Mouse (Mus musculus) kidney, embryonic 16.5 days (tissue): ENCODE measurements around the gene Prss41. TPM values are rescaled to one million over a fixed set of nuclear protein-coding genes. Genes with fewer than 3 reads are reported as not detected.

Experiments used
- ATAC-seq: fragments of 200-750 bp; cut with Nextera tagmentation; 2 replicates; pipeline ENCODE4 v1.8.0; 2017; ENCODE audit warnings: moderate TSS enrichment; ENCODE audit not compliant: low FRiP score, low TSS enrichment
- H3K27ac ChIP-seq: fragments of 300-500 bp; sonication (generic); 2 replicates; pipeline ENCODE4 v1.5.1; 2014; ENCODE audit warnings: low read length
- H3K27me3 ChIP-seq: fragments of 300-500 bp; sonication (generic); 2 replicates; pipeline ENCODE4 v1.6.1; 2014; ENCODE audit warnings: low read length, control low read depth, mixed read lengths; ENCODE audit not compliant: insufficient read depth
- H3K36me3 ChIP-seq: fragments of 300-500 bp; sonication (generic); 2 replicates; pipeline ENCODE4 v1.6.1; 2014; ENCODE audit warnings: low read length, control low read depth, mixed read lengths; ENCODE audit not compliant: insufficient read depth
- H3K4me1 ChIP-seq: fragments of 300-500 bp; sonication (generic); 2 replicates; pipeline ENCODE4 v1.6.1; 2014; ENCODE audit warnings: low read length, control low read depth, mixed read lengths; ENCODE audit not compliant: insufficient read depth
- H3K4me2 ChIP-seq: fragments of 300-500 bp; sonication (generic); replicated peaks from 2 replicates; pipeline ENCODE4 v1.6.1; 2014; ENCODE audit warnings: low read depth, low read length
- H3K4me3 ChIP-seq: fragments of 300-500 bp; sonication (generic); 2 replicates; pipeline ENCODE4 v1.5.1; 2014; ENCODE audit warnings: mild to moderate bottlenecking, low read length
- H3K9ac ChIP-seq: fragments of 300-500 bp; sonication (generic); replicated peaks from 2 replicates; pipeline ENCODE4 v1.6.1; 2014; ENCODE audit warnings: low read length
- H3K9me3 ChIP-seq: fragments of 300-500 bp; sonication (generic); 2 replicates; pipeline ENCODE4 v1.6.1; 2016; ENCODE audit warnings: low read length, control low read depth
- WGBS: fragments of 180-500 bp; shearing (Covaris S2); extraction: QIAGEN DNeasy Blood & Tissue Kit; methylation state at CpG from one replicate; pipeline ENCODE4 v1.1.7; 2014; 5-methylcytosine and 5-hydroxymethylcytosine counted together
- polyA plus RNA-seq: library from polyadenylated mRNA; unstranded; fragments of >200 nt; fragmentation: Nextera tagmentation; extraction: Ambion mirVana; gene quantifications from 2 replicates; pipeline ENCODE4 v1.2.1, GENCODE M21; 2015

Gene Prss41
- polyA plus RNA-seq, 1 experiment from 2014 or later = 3.5 TPM

- no peak overlapping the region for H3K9ac ChIP-seq
- H3K36me3 ChIP-seq = no peaks in the 10 kb centered on the region
- ATAC-seq = 0 out of 2 replicates have a peak, but pooled peaks have one; percentile 33
- no peak overlapping the region for H3K27ac ChIP-seq
- H3K4me3 ChIP-seq = no peak overlapping the region
- H3K4me2 ChIP-seq = no peak overlapping the region
- no peaks in the 10 kb centered on the region for H3K27me3 ChIP-seq
- no peaks in the 10 kb centered on the region for H3K9me3 ChIP-seq
- 74% methylated on average over 6 of the region's 6 CpGs for WGBS
- H3K4me1 ChIP-seq = no peaks in the 10 kb centered on the region
These were observed 13.2 kb upstream of the Prss41 start for GRCm38 (mm10) chr17:23857193-23857592.

GRCm38 (mm10) chr17:23854229-23854765 is 10.3 kb upstream of the Prss41 start:
- Histone ChIP-seq H3K4me3 (no peak overlapping the region), H3K27me3 (no peaks in the 10 kb centered on the region), H3K4me2 (no peak overlapping the region), H3K4me1 (no peaks in the 10 kb centered on the region), H3K9me3 (no peaks in the 10 kb centered on the region), H3K36me3 (no peaks in the 10 kb centered on the region), H3K27ac (no peak overlapping the region), H3K9ac (no peak overlapping the region)
- no peak for ATAC-seq
- WGBS = 87% methylated on average over 10 of the region's 10 CpGs

- no peak overlapping the region for H3K4me2 ChIP-seq
- H3K36me3 ChIP-seq = no peaks in the 10 kb centered on the region
- ATAC-seq = no peak
- H3K9me3 ChIP-seq = no peaks in the 10 kb centered on the region
- 26% methylated on average over 5 of the region's 5 CpGs for WGBS
- H3K9ac ChIP-seq = no peak overlapping the region
- H3K27me3 ChIP-seq = no peaks in the 10 kb centered on the region
- H3K4me1 ChIP-seq = no peaks in the 10 kb centered on the region
- no peak overlapping the region for H3K4me3 ChIP-seq
- H3K27ac ChIP-seq = no peak overlapping the region
These were observed 9.3 kb upstream of the Prss41 start for GRCm38 (mm10) chr17:23853292-23853691.

- Histone ChIP-seq H3K9ac (no peak overlapping the region), H3K4me1 (no peaks in the 10 kb centered on the region), H3K27ac (no peak overlapping the region), H3K4me3 (no peak overlapping the region), H3K36me3 (no peaks in the 10 kb centered on the region), H3K9me3 (no peaks in the 10 kb centered on the region), H3K27me3 (no peaks in the 10 kb centered on the region), H3K4me2 (no peak overlapping the region)
- ATAC-seq = no peak
- WGBS = 52% methylated on average over 18 of the region's 19 CpGs
These were observed 7.1 kb upstream of the Prss41 start for GRCm38 (mm10) chr17:23850853-23851749.

GRCm38 (mm10) chr17:23850028-23850427 is 6.1 kb upstream of the Prss41 start:
- no peaks in the 10 kb centered on the region for H3K4me1 ChIP-seq
- ATAC-seq = no peak
- no peak overlapping the region for H3K9ac ChIP-seq
- no peaks in the 10 kb centered on the region for H3K9me3 ChIP-seq
- no peak overlapping the region for H3K4me3 ChIP-seq
- no peak overlapping the region for H3K27ac ChIP-seq
- H3K27me3 ChIP-seq = no peaks in the 10 kb centered on the region
- no peaks in the 10 kb centered on the region for H3K36me3 ChIP-seq
- 65% methylated on average over 2 of the region's 2 CpGs for WGBS
- no peak overlapping the region for H3K4me2 ChIP-seq

- Histone ChIP-seq H3K36me3 (no peaks in the 10 kb centered on the region), H3K4me1 (0 out of 2 replicates have a peak, but pooled peaks cover 6% of the 10 kb centered on the region), H3K4me3 (peak overlapping the region; percentile 24; the same call in 1 of the 2 replicates), H3K27me3 (no peaks in the 10 kb centered on the region), H3K27ac (no peak overlapping the region), H3K9ac (peak overlapping the region; percentile 39; the same call in 1 of the 2 replicates), H3K9me3 (no peaks in the 10 kb centered on the region), H3K4me2 (peak overlapping the region; percentile 47)
- 0 out of 2 replicates have a peak, but pooled peaks have one; percentile 40 for ATAC-seq
- 47% methylated on average over 23 of the region's 23 CpGs for WGBS
These were observed 696 bp downstream of the Prss41 start for GRCm38 (mm10) chr17:23843141-23843811.

GRCm38 (mm10) chr17:23841145-23841544 is 2.8 kb downstream of the Prss41 start:
- 37% methylated on average over 4 of the region's 4 CpGs for WGBS
- Histone ChIP-seq H3K27me3 (no peaks in the 10 kb centered on the region), H3K4me2 (no peak overlapping the region), H3K4me3 (no peak overlapping the region), H3K9ac (no peak overlapping the region), H3K9me3 (no peaks in the 10 kb centered on the region), H3K36me3 (no peaks in the 10 kb centered on the region), H3K4me1 (0 out of 2 replicates have a peak, but pooled peaks cover 6% of the 10 kb centered on the region), H3K27ac (no peak overlapping the region)
- no peak for ATAC-seq

- Histone ChIP-seq H3K27ac (no peak within 1 kb of the TSS), H3K9me3 (no peaks in the 10 kb centered on the region), H3K9ac (no peak within 1 kb of the TSS), H3K4me3 (no peak within 1 kb of the TSS), H3K4me1 (no peaks in the 10 kb centered on the region), H3K4me2 (no peak within 1 kb of the TSS), H3K27me3 (0 out of 2 replicates have a peak, but pooled peaks cover 4% of the 10 kb centered on the region), H3K36me3 (no peaks in the 10 kb centered on the region)
- no peak for ATAC-seq
- 77% methylated on average over 8 of the region's 8 CpGs for whole genome bisulfite sequencing
These were observed 7.9 kb downstream of the Prss41 start, which contains the start of gene Prss33 for GRCm38 (mm10) chr17:23836006-23836575. Prss33 (minus strand) TSS chr17:23836056.

GRCm38 (mm10) chr17:23831201-23831600 is 12.8 kb downstream of the Prss41 start:
- Histone ChIP-seq H3K4me1 (peaks cover 11% of the 10 kb centered on the region), H3K36me3 (peaks cover 10% of the 10 kb centered on the region), H3K27ac (no peak overlapping the region), H3K27me3 (0 out of 2 replicates have a peak, but pooled peaks cover 4% of the 10 kb centered on the region), H3K4me2 (no peak overlapping the region), H3K4me3 (no peak overlapping the region), H3K9me3 (no peaks in the 10 kb centered on the region), H3K9ac (no peak overlapping the region)
- WGBS = 89% methylated on average over 1 of the region's 1 CpGs
- ATAC-seq = no peak
